Mouse (Mus musculus) right cerebral cortex, adult 18-20 months (tissue): ENCODE data around the gene Prkg2.

ENCODE experiments used
- DNase-seq: peaks from one replicate; pipeline ENCODE4 v3.0.0; 2022; ENCODE audit warnings: mixed read lengths

Prkg2 gene

GRCm38 (mm10) chr5:99036596-99037441, at the start of gene Prkg2:
TSS of gene Prkg2 (minus strand) at chr5:99037351.
- peak; percentile 61 for DNase-seq

DNA sequence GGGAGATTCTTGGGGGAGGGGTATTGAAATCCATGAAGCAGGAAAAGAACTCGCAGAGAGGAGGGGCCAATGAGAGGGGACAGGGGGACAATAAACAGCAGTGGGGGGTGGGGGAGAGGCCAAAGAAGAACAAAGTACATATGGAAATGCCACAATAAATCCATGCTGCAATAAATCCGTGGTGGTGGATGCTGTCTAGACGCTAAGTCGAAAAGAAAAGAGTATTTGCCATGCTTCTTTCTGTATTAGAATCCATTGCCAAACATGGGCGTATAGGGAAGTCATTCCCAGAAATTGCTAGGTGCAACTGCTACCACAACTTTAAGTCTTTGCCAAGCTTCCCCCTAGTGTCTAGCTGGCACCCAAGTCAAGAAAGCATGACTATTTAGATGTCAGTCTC, 46.8 kb upstream of the Prkg2 start:
- DNase-seq: no peak

DNA sequence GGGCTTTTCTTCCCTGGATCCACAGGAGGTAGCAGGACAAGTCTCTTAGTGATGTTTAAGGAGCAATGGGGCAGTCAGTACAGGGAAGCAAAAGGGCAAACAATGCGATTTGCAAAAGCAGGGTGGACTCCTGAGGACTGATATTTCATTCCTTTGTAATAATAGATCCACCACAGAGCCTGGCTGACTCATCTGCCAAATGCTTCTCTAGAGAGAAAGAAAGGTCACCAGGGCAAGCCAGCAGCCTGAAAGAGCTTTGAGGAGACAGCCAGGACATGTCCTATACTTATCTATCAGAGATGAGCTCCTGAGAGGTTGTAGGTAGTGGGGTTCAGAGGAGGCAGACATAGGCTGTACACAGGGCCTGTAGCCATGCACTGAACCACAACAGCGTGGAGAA, 41.2 kb upstream of the Prkg2 start:
- DNase-seq: no peak

DNA sequence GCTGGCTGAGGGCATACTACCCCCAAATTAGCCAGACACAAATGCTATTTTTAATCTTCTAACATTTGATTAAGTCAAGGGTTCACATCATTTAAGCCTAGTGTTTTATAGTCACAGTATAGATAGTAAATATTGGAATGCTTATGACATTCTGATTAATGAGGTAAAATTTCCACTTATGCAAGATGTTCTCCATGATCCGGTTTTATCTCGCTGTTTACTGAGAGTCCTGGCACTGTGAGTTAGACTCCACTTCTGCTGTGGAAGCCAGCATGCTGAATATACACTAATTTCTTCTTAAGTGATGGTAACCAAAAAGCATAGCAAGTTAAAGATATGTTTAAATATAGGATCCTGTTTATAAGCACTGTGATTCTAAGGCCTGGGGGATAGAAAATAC, 31.2 kb upstream of the Prkg2 start:
- no peak for DNase-seq

DNA sequence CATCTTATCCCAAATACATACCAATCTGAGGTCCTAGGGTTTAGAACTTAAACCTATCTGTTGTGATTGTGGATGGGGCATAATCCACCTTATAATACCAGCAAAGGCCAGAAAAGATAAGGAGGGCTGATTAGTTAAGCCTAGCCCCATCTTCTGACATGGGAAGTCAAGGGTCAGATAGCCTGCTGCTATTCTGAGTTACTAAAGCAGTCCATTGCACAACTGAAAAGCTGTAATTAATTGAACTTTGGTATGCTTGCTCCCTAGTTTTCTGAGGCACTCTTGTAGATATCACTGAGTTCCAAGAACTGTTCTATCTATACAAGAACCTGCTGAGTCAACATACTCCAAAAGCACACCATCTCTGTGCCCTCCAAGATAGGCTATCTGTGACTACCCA, 25.4 kb upstream of the Prkg2 start:
- DNase-seq: no peak

GRCm38 (mm10) chr5:99039021-99039420, 1.9 kb upstream of the Prkg2 start:
- DNase-seq: no peak

DNA sequence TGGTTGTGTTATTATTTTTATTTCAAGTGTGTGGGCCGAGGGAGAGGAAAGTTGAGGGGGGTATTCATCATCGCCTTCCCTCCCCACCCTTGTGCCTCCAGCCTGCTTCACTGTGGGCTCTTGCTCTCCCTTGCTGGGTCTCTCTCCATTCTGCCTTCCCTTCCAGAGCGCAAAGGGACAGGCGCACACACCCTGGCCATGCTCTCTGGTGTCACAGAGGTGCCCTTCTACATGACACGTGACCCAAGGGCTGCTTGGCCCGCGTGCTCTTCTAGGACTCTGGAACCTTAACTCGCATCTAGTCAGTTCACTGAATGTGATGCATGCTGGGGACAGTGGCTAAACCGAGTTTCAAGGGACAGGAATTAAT, 276 bp upstream of the Prkg2 start:
- no peak for DNase-seq

DNA sequence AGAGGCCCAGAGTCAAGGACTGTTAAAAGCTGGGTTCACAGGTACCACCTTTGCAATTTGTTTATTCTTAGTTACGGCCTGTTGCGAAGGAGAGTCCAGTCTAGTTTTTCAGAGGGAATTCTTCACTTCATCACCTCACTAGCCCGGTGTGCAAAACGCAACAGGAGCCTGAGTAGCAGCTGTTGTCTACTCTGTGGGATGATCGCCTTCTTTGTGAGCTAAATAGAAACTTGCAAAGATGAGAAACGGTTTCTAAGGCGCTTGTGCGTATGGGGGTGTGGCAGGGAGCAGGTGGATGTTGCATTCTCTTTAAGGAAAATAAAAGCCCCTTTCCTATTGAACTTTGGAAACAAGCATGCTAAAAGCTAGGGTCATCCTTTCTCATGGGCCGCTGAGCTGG, 1.2 kb downstream of the Prkg2 start:
- peak; percentile 24 for DNase-seq

GRCm38 (mm10) chr5:99031551-99032149, 5.5 kb downstream of the Prkg2 start:
- DNase-seq: no peak

DNA sequence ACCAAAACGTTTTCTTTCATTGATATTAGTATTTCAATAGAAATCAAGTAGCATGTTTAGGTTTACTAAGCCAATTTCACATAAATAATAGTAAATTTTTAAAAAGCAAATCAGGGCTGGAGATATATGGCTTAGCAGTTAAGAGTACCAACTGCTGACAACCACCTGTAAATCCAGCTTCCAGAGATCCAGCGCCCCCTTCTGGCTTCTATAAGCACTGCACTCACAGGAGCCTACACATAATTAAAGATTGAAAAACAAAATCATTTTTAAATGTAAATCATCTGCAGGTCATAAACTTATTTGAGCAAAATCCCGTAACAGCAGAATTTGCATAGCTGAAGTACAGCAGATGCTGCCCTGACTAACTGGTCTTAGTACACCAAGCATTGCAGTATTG, 10.8 kb downstream of the Prkg2 start:
- DNase-seq: no peak

- DNase-seq: peak; percentile 70
Measured at GRCm38 (mm10) chr5:99019709-99020108, 17.4 kb downstream of the Prkg2 start.

DNA sequence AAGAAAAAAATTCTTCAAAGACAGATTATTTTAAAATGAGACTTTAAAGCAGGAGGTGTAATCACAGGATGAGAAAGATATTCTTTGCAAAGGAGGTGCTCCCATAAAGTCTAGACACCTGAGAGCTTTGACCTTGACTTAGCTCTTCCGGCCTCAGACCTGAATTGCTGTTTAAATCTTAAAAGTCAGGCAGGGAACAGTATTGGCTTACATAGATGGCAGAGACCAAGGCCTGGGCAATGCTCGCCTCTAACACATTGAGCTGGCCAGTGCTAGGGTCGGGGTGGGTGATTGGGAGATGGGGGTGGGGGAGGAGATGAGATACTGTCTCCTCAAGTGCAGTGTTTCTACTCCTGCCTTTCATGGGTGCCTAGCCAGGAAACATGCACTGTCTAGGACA, 22.0 kb downstream of the Prkg2 start:
- no peak for DNase-seq

- no peak for DNase-seq
Measured at GRCm38 (mm10) chr5:99010448-99011151, 26.6 kb downstream of the Prkg2 start.

GRCm38 (mm10) chr5:98998104-98998503, 39.0 kb downstream of the Prkg2 start:
- no peak for DNase-seq

DNA sequence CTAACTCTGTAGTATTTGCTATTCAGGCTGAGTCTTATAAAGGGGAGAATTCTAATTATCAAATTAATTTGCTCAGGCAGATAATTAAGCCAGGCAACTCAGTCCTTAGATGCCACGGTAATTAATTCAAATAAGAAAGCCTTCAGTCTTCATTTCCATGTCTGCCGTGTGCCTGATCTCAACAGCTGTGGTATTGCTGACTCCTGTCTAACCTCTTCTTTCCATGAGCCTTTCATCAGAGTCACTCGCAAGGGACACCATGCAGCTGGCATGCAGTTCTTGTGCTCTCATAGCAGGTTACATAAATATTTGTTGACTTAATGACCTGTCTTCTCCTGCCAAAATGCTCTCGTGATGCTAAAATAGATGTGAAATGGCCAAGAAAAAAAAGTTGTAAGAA, 41.4 kb downstream of the Prkg2 start:
- no peak for DNase-seq

GRCm38 (mm10) chr5:98991600-98991999, 45.6 kb downstream of the Prkg2 start:
- no peak for DNase-seq

DNA sequence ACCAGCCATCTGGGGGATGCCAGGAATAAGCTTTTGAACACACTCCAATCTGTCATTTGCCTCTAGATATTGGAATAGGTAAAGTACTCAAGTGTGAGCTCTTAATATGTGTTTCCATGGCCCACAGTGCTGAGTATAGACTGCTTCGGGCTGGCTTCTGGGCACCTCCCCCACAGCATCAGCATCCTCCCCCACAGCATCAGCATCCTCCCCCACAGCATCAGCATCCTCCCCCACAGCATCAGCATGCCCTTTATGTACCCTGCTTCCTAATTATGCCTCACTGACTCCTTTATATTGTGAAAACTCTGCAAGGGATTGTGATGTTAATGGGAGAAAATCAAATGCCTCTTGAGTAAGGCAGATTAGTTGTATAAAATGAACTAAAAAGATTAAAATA, 49.5 kb downstream of the Prkg2 start:
- no peak for DNase-seq

- no peak for DNase-seq
Measured at GRCm38 (mm10) chr5:98987116-98987515, 50.0 kb downstream of the Prkg2 start.

- no peak for DNase-seq
Measured at GRCm38 (mm10) chr5:98986459-98986858, 50.7 kb downstream of the Prkg2 start.

DNA sequence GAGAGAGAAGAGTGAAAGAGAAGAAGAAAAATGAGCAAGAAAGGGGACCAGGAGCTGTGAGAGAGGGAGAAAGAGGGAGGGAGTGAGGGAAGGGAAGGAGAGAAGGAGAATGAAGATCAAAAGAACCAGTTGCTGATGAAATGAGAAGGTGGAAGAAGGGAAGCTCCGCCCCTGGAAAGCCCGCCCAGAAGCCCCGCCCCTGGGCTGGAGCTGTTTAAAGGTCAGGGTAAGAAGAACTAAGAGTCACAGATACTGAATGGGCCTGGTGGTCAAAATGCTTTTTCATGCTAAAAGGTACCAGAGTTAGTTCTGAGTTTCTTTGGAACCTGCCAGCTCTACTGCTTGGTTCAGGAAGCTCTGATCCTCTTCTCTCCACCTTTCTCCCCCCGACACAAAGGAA, 51.1 kb downstream of the Prkg2 start:
- no peak for DNase-seq

- DNase-seq: no peak
Measured at GRCm38 (mm10) chr5:98985077-98985476, 52.1 kb downstream of the Prkg2 start.

- DNase-seq: no peak
Measured at GRCm38 (mm10) chr5:98981304-98981703, 55.8 kb downstream of the Prkg2 start.

DNA sequence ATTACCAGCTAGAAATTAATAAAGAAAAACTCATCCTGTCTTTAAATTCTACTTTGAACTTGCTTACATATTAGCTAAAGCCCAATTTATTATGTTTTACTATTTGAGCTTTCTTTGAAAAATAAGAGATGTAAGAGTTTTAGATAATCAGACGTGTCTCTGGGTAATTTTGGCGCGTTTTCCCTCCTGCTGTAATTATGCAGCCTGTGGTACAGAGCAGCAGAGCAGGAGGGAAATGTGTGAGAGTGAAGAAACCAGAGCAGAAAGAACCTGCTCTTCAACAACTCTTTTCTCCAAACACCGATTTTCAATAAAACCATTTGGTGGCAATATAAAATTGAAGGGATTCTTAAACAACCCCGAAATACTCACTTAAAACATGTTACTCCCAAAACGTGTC, 58.8 kb downstream of the Prkg2 start:
- no peak for DNase-seq
